Mouse (Mus musculus): ENCODE results near the gene Fcrl1. TPM values are rescaled to one million over a fixed set of nuclear protein-coding genes. Genes with fewer than 3 reads are reported as not detected.
A peak's percentile ranks its signal among the peaks of the same experiment; 100 is the strongest.
"Not testable (repeated sequence)": the region's sequence is repeated elsewhere in the genome, so short reads cannot be mapped to it uniquely, and the experiment has no call there.

Gene Fcrl1
- 31.0 and 38.0 TPM in 2 replicates for polyA plus RNA-seq (2012; ENCODE audit: insufficient read depth, insufficient read length, missing spikeins)

DNA sequence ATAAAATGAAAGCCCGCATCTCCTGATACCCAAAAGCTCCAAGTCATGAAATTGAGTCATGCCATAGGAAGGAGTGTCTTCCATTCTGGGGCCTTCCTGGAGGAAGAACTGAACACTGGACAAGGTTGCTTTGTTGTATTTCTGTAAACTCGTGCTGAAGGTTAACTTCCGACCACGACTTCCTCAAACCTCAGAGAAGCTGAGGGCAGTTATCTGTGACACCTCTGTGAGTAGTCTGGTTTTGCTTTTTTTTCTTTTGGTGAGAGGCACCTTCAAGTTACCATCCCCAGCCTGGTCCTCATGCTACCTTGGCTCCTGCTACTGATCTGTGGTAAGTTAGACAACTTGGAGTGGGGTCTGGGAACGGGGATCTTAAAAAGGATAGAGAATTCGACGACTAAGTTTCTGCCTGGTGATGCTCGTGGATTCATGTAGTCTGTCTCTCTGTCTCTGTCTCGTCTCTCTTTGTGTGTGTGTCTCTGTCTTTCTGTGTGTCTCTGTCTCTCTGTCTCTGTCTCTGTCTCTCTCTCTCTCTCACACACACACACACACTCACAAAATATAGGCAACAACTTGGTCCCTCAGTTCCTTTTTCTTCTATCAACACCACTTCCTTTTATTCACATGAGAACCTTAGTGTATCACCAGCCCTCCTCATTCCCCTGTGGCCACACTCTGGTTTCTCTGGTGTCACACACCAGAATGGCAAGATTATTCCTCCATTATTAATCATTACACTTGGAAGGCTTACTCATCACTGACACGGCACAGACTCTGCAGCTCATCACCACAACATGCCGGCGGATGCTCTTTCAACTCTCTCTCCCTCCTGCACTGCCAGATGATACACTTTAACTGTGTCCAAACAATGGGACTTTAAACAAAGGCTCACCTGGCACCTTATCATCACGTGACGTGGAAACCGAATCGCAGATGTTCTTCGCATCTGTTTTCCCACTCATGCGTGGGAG, at the start of gene Fcrl1:
Gene Fcrl1, plus strand, starts transcription at position 193 of the 971 bp plus-strand sequence.
- H3K27ac ChIP-seq (ENCODE audit: insufficient read depth, low read depth, low read length) = peak within 1 kb of the TSS; percentile 81
- TF ChIP-seq POLR2A (IDR thresholded peaks at IDR 0.05; ENCODE audit: borderline replicate concordance, low read depth, low read length) = no peak
- TF ChIP-seq CTCF (IDR thresholded peaks at IDR 0.05; ENCODE audit: low read depth, low read length) = no peak
- peaks cover 27% of the 10 kb centered on the region for H3K4me1 ChIP-seq (ENCODE audit: control insufficient read depth, insufficient read depth, low read length)
- peak within 1 kb of the TSS; percentile 45 for H3K4me3 ChIP-seq (ENCODE audit: insufficient read depth, low read length)

GRCm38 (mm10) chr3:87337899-87338298, 38.3 kb upstream of the Fcrl1 start:
- Histone ChIP-seq H3K27ac (ENCODE audit: insufficient read depth, low read depth, low read length) (peak overlapping the region; percentile 95), H3K4me1 (ENCODE audit: control insufficient read depth, insufficient read depth, low read length) (peaks cover 37% of the 10 kb centered on the region), H3K4me3 (ENCODE audit: insufficient read depth, low read length) (no peak overlapping the region)
- TF ChIP-seq CTCF (IDR thresholded peaks at IDR 0.05; ENCODE audit: low read depth, low read length) = no peak

GRCm38 (mm10) chr3:87350992-87351391, 25.2 kb upstream of the Fcrl1 start:
- H3K27ac ChIP-seq (ENCODE audit: insufficient read depth, low read depth, low read length); H3K4me3 ChIP-seq (ENCODE audit: insufficient read depth, low read length); H3K4me1 ChIP-seq (ENCODE audit: control insufficient read depth, insufficient read depth, low read length): not testable (repeated sequence)

GRCm38 (mm10) chr3:87357581-87357980, 18.6 kb upstream of the Fcrl1 start, which contains the start of gene Cd5l:
Gene Cd5l (plus strand): TSS chr3:87357881.
- no peak for TF ChIP-seq CTCF (IDR thresholded peaks at IDR 0.05; ENCODE audit: low read depth, low read length)
- no peak for TF ChIP-seq POLR2A (IDR thresholded peaks at IDR 0.05; ENCODE audit: borderline replicate concordance, low read depth, low read length)
- no peak within 1 kb of the TSS for H3K4me3 ChIP-seq (ENCODE audit: insufficient read depth, low read length)
- no peak within 1 kb of the TSS for H3K27ac ChIP-seq (ENCODE audit: insufficient read depth, low read depth, low read length)
- H3K4me1 ChIP-seq (ENCODE audit: control insufficient read depth, insufficient read depth, low read length) = peaks cover 14% of the 10 kb centered on the region

DNA sequence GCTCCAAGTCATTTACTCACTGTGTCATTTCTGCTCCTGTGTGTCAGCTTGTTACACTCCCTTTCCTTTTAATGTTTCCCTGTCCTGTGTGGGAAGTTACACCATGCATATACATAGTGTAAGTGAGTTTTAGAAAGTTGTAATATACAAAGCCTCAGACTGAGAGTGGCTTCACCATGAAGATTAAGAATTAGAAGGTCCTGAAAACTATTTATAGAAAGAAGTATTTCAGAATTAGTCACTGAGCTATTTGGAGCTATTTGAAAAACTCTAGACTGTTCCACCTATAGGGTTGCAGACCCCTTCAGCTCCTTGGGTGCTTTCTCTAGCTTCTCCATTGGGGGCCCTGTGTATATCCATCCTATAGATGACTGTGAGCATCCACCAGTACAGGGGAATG, 17.0 kb upstream of the Fcrl1 start:
- Histone ChIP-seq H3K4me1 (ENCODE audit: control insufficient read depth, insufficient read depth, low read length) (peaks cover 14% of the 10 kb centered on the region), H3K27ac (ENCODE audit: insufficient read depth, low read depth, low read length) (no peak overlapping the region)
- no peak for TF ChIP-seq CTCF (IDR thresholded peaks at IDR 0.05; ENCODE audit: low read depth, low read length)
- TF ChIP-seq POLR2A (IDR thresholded peaks at IDR 0.05; ENCODE audit: borderline replicate concordance, low read depth, low read length) = no peak

DNA sequence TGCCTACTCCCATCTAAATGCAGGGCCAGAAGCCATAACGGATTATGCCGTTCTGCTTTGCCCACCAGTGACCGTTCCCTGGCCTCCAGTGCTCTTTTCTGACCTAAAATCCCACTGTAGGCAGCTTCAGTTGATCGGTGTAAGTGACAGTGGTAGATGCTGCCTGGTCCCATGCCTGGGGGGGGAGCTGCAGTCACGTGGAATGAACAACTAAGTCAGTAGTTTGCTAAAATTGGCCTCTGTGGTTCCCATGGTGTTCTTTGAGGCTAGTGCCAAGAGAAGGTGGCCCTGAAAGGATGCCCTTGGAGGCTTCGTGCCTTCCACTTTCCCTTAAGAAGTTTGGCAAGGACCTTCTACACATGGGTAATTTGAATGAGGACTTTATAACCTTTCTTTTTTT, 15.7 kb upstream of the Fcrl1 start:
- H3K27ac ChIP-seq (ENCODE audit: insufficient read depth, low read depth, low read length) = no peak overlapping the region
- no peak overlapping the region for H3K4me3 ChIP-seq (ENCODE audit: insufficient read depth, low read length)
- peaks cover 22% of the 10 kb centered on the region for H3K4me1 ChIP-seq (ENCODE audit: control insufficient read depth, insufficient read depth, low read length)
- TF ChIP-seq POLR2A (IDR thresholded peaks at IDR 0.05; ENCODE audit: borderline replicate concordance, low read depth, low read length) (no peak), CTCF (IDR thresholded peaks at IDR 0.05; ENCODE audit: low read depth, low read length) (no peak)

More for the DNA sequence above, 17.0 kb upstream of the Fcrl1 start:
- no peak overlapping the region for H3K4me3 ChIP-seq (ENCODE audit: insufficient read depth, low read length)

DNA sequence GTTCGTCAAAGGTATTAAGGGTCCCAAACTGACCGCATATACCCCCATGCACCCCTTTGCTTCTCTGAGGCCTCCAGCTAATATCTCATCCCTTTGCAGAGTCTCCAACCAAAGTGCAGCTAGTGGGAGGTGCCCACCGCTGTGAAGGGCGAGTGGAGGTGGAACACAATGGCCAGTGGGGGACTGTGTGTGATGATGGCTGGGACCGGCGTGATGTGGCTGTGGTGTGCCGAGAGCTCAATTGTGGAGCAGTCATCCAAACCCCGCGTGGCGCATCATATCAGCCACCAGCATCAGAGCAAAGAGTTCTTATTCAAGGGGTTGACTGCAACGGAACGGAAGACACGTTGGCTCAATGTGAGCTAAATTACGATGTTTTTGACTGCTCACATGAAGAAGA, 10.5 kb upstream of the Fcrl1 start:
- Histone ChIP-seq H3K4me1 (ENCODE audit: control insufficient read depth, insufficient read depth, low read length) (peaks cover 34% of the 10 kb centered on the region), H3K4me3 (ENCODE audit: insufficient read depth, low read length) (no peak overlapping the region), H3K27ac (ENCODE audit: insufficient read depth, low read depth, low read length) (no peak overlapping the region)
- TF ChIP-seq CTCF (IDR thresholded peaks at IDR 0.05; ENCODE audit: low read depth, low read length) (no peak), POLR2A (IDR thresholded peaks at IDR 0.05; ENCODE audit: borderline replicate concordance, low read depth, low read length) (no peak)

DNA sequence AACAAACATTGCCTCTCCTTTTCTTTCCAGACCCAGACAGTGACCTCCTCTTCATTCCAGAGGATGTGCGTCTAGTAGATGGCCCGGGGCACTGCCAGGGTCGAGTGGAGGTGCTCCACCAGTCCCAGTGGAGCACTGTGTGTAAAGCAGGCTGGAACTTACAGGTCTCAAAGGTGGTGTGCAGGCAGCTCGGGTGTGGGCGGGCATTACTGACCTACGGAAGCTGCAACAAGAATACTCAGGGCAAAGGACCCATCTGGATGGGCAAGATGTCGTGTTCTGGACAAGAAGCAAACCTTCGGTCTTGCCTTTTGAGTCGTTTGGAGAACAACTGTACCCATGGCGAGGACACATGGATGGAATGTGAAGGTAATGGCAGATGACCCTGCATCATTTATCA, 8.7 kb upstream of the Fcrl1 start:
- TF ChIP-seq CTCF (IDR thresholded peaks at IDR 0.05; ENCODE audit: low read depth, low read length) (no peak), POLR2A (IDR thresholded peaks at IDR 0.05; ENCODE audit: borderline replicate concordance, low read depth, low read length) (no peak)
- Histone ChIP-seq H3K27ac (ENCODE audit: insufficient read depth, low read depth, low read length) (no peak overlapping the region), H3K4me1 (ENCODE audit: control insufficient read depth, insufficient read depth, low read length) (peaks cover 31% of the 10 kb centered on the region), H3K4me3 (ENCODE audit: insufficient read depth, low read length) (no peak overlapping the region)

- Histone ChIP-seq H3K4me3 (ENCODE audit: insufficient read depth, low read length) (no peak overlapping the region), H3K4me1 (ENCODE audit: control insufficient read depth, insufficient read depth, low read length) (peaks cover 35% of the 10 kb centered on the region), H3K27ac (ENCODE audit: insufficient read depth, low read depth, low read length) (peak overlapping the region; percentile 64)
- no peak for TF ChIP-seq CTCF (IDR thresholded peaks at IDR 0.05; ENCODE audit: low read depth, low read length)
- no peak for TF ChIP-seq POLR2A (IDR thresholded peaks at IDR 0.05; ENCODE audit: borderline replicate concordance, low read depth, low read length)
Observed at GRCm38 (mm10) chr3:87369181-87369580, 7.0 kb upstream of the Fcrl1 start.

DNA sequence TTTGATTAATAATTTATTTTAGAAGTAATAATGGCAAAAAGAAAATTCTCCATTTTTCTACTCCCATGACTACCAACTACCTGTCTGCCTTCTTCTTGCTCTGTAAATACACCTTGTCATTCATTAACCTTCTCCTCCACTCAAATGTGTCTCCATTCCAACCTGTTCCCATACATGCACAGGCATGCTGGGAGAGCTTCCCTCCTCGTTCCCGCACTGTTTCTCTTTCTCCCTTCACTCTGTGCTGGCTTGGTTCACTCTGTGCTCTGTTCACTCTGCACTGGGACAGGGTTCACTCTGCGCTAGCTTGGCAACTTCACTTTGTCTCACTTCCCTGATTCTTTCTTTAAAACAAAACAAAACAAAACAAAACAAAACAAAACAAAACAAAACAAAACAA, 1.0 kb downstream of the Fcrl1 start:
- H3K4me3 ChIP-seq (ENCODE audit: insufficient read depth, low read length) = peak overlapping the region; percentile 45
- H3K4me1 ChIP-seq (ENCODE audit: control insufficient read depth, insufficient read depth, low read length) = peaks cover 27% of the 10 kb centered on the region
- peak overlapping the region; percentile 81 for H3K27ac ChIP-seq (ENCODE audit: insufficient read depth, low read depth, low read length)
- TF ChIP-seq POLR2A (IDR thresholded peaks at IDR 0.05; ENCODE audit: borderline replicate concordance, low read depth, low read length) = no peak

Measured in bone marrow macrophage, adult 2 months (primary cell).